Mouse (Mus musculus) v-Abl transformed pro-B cells (cell line): ENCODE measurements at regions not wholly inside any gene's neighbourhood (a gene's known extent, or its start where the extent isn't known, plus 50 kb on each side); places are given as distances from the start of the nearest gene placed in this dataset.

Experiments
- in situ Hi-C, 2 experiments: fragments of 400-800 bp; cut with MboI; formaldehyde crosslinking; loops; one replicate each; pipeline ENCODE4 v1.15.1; 2025; ENCODE audit not compliant: unreplicated experiment in 2 of 2

DNA sequence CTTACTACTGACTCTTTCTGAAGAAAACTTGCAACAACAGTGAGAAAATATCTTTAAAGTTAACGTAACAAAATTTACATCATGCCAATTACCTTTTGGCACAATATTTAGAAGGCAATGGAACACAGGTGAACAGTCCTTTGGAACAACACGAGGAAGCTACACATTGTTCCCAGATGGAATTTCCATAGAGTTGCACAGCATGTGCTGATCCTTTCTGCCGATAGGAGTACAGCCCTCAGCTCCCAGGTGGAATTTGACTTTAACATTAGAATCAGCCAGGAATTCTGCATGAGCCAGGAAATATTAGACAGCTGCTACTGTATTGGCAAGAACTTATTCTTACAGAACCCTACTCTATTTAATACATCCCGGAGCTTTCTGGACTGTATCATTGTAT is 948.3 kb downstream of the 1190002N15Rik start:
- in situ Hi-C loops: loop anchor here in 1 of 2 experiments (25.0 kb wide), 1 partner anchor 1023 kb away; no protein-coding TSS in a partner anchor

DNA sequence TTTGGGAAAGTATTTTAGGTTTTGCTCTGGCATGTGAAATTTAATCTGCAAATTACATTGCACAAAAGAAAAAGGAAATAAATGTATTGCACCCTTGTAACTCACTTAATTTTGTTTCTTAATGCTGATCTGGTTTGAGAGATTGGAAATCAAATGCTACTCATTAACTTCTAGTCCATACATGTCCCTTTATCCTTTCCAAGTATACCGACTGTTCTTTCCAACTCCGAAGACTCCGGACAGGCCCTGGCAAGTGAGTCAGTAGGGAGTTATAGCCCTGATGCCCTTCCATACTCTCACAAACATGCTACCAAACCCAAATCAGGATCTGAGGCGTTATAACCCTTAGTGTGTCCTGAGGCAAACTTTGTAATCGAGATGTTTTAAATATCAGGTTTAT is 949.9 kb downstream of the 1190002N15Rik start:
- in situ Hi-C loops: loop anchor here in 1 of 2 experiments (25.0 kb wide), 1 partner anchor 1024 kb away; no protein-coding TSS in a partner anchor

DNA sequence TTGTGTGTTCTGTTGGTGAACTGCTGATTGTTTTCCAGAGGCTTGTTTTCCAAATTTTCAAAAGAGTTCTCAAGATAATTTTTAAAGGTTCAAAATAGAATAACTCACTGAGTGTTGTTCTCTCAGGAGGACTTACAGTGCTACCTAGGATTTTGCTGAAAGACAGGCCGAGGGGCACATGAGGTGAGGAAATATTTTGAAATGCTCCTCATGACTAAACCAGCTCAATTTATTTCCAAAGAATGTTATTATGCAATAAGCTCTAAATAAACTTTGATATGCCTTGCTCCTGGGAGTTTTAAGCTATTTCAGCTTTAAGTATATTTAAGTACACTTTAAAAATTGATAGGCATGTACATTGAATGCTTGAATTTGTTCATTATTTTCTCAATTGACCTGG is 951.0 kb downstream of the 1190002N15Rik start:
- in situ Hi-C loops: loop anchor here in 1 of 2 experiments (25.0 kb wide), 1 partner anchor 1025 kb away; no protein-coding TSS in a partner anchor

DNA sequence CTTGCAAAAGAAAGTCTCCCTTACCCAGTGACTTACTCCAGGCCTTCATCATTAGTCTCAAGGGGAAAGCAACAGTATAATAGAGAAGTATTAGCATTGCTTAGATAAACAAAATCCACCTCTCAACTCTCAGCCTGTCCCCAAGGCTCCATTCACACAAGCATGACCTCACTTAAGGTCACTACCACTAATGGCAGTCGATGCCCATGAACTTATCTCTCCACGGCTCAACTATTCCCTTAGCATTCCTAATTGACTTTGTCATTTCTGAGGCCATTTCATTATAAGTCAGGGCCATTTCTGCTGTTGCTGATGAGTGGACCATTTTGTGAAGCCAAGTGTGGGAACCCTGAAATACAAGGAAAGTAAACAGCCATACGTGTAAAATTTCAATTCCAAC is 953.3 kb downstream of the 1190002N15Rik start:
- in situ Hi-C loops: loop anchor here in 1 of 2 experiments (25.0 kb wide), 1 partner anchor 1028 kb away; no protein-coding TSS in a partner anchor
